Mouse (Mus musculus) midbrain, embryonic 13.5 days (tissue): ENCODE measurements at regions not wholly inside any gene's neighbourhood (a gene's known extent, or its start where the extent isn't known, plus 50 kb on each side); places are given as distances from the start of the nearest gene placed in this dataset.
A peak's percentile ranks its signal among the peaks of the same experiment; 100 is the strongest.

Experiments used
- ATAC-seq: fragments of 200-750 bp; cut with Nextera tagmentation; 2 replicates; pipeline ENCODE4 v1.8.0; 2017; ENCODE audit warnings: mild to moderate bottlenecking, moderate TSS enrichment, moderate library complexity
- H3K27ac ChIP-seq: fragments of 300-500 bp; sonication (generic); 2 replicates; pipeline ENCODE4 v1.5.1; 2015; ENCODE audit warnings: inconsistent platforms, mild to moderate bottlenecking, moderate library complexity
- H3K27me3 ChIP-seq: fragments of 300-500 bp; sonication (generic); 2 replicates; pipeline ENCODE4 v1.6.1; 2015; ENCODE audit warnings: mild to moderate bottlenecking, inconsistent platforms
- H3K36me3 ChIP-seq: fragments of 300-500 bp; sonication (generic); 2 replicates; pipeline ENCODE4 v1.6.1; 2015; ENCODE audit warnings: mild to moderate bottlenecking, inconsistent platforms
- H3K4me1 ChIP-seq: fragments of 300-500 bp; sonication (generic); replicated peaks from 2 replicates; pipeline ENCODE4 v1.6.1; 2015; ENCODE audit warnings: inconsistent platforms
- H3K4me2 ChIP-seq: fragments of 300-500 bp; sonication (generic); replicated peaks from 2 replicates; pipeline ENCODE4 v1.6.1; 2015; ENCODE audit warnings: moderate library complexity, mild to moderate bottlenecking, inconsistent platforms
- H3K4me3 ChIP-seq: fragments of 300-500 bp; sonication (generic); replicated peaks from 2 replicates; pipeline ENCODE4 v1.5.1; 2015; ENCODE audit warnings: mild to moderate bottlenecking, inconsistent platforms
- H3K9ac ChIP-seq: fragments of 300-500 bp; sonication (generic); replicated peaks from 2 replicates; pipeline ENCODE4 v1.6.1; 2015; ENCODE audit warnings: mild to moderate bottlenecking, inconsistent platforms
- H3K9me3 ChIP-seq: fragments of 300-500 bp; sonication (generic); 2 replicates; pipeline ENCODE4 v1.6.1; 2016; ENCODE audit warnings: mild to moderate bottlenecking, inconsistent platforms
- WGBS: fragments of 180-500 bp; shearing (Covaris S2); methylation state at CpG from one replicate; pipeline ENCODE4 v1.1.7; 2015; 5-methylcytosine and 5-hydroxymethylcytosine counted together

- Histone ChIP-seq H3K4me3 (no peak overlapping the region), H3K27ac (no peak overlapping the region), H3K36me3 (no peaks in the 10 kb centered on the region), H3K9me3 (no peaks in the 10 kb centered on the region), H3K4me1 (no peaks in the 10 kb centered on the region), H3K27me3 (no peaks in the 10 kb centered on the region), H3K4me2 (no peak overlapping the region), H3K9ac (no peak overlapping the region)
- 91% methylated on average over 4 of the region's 4 CpGs for WGBS
- no peak for ATAC-seq
Measured at GRCm38 (mm10) chr3:42286471-42286870, 544.1 kb downstream of the D3Ertd751e start.

GRCm38 (mm10) chr3:42312424-42312823 is 570.0 kb downstream of the D3Ertd751e start:
- Histone ChIP-seq H3K9ac (no peak overlapping the region), H3K27me3 (no peaks in the 10 kb centered on the region), H3K36me3 (no peaks in the 10 kb centered on the region), H3K27ac (no peak overlapping the region), H3K4me3 (no peak overlapping the region), H3K4me1 (no peaks in the 10 kb centered on the region), H3K4me2 (no peak overlapping the region), H3K9me3 (no peaks in the 10 kb centered on the region)
- WGBS = 88% methylated on average over 1 of the region's 1 CpGs
- no peak for ATAC-seq

GRCm38 (mm10) chr3:42327708-42328107 is 585.3 kb downstream of the D3Ertd751e start:
- no peak overlapping the region for H3K4me2 ChIP-seq
- no peaks in the 10 kb centered on the region for H3K36me3 ChIP-seq
- WGBS = 14% methylated on average over 2 of the region's 2 CpGs
- no peaks in the 10 kb centered on the region for H3K9me3 ChIP-seq
- no peaks in the 10 kb centered on the region for H3K27me3 ChIP-seq
- no peaks in the 10 kb centered on the region for H3K4me1 ChIP-seq
- no peak overlapping the region for H3K9ac ChIP-seq
- ATAC-seq = no peak
- no peak overlapping the region for H3K4me3 ChIP-seq
- 0 out of 2 replicates have a peak overlapping the region, but pooled peaks have one; percentile 1 for H3K27ac ChIP-seq

- 65% methylated on average over 2 of the region's 2 CpGs for WGBS
- H3K4me1 ChIP-seq = no peaks in the 10 kb centered on the region
- no peaks in the 10 kb centered on the region for H3K36me3 ChIP-seq
- no peaks in the 10 kb centered on the region for H3K9me3 ChIP-seq
- ATAC-seq = no peak
- H3K4me2 ChIP-seq = no peak overlapping the region
- H3K27me3 ChIP-seq = no peaks in the 10 kb centered on the region
- H3K9ac ChIP-seq = no peak overlapping the region
- H3K27ac ChIP-seq = no peak overlapping the region
- no peak overlapping the region for H3K4me3 ChIP-seq
Measured at GRCm38 (mm10) chr3:42342806-42343205, 600.4 kb downstream of the D3Ertd751e start.

GRCm38 (mm10) chr3:42376785-42377184 is 634.4 kb downstream of the D3Ertd751e start:
- H3K4me3 ChIP-seq = no peak overlapping the region
- H3K27me3 ChIP-seq = no peaks in the 10 kb centered on the region
- WGBS = 28% methylated on average over 1 of the region's 1 CpGs
- no peaks in the 10 kb centered on the region for H3K36me3 ChIP-seq
- no peak overlapping the region for H3K4me2 ChIP-seq
- H3K9me3 ChIP-seq = no peaks in the 10 kb centered on the region
- H3K4me1 ChIP-seq = no peaks in the 10 kb centered on the region
- no peak overlapping the region for H3K9ac ChIP-seq
- no peak for ATAC-seq
- no peak overlapping the region for H3K27ac ChIP-seq

GRCm38 (mm10) chr3:42382151-42382550 is 639.7 kb downstream of the D3Ertd751e start:
- Histone ChIP-seq H3K4me3 (no peak overlapping the region), H3K27ac (no peak overlapping the region), H3K36me3 (no peaks in the 10 kb centered on the region), H3K9me3 (no peaks in the 10 kb centered on the region), H3K4me2 (no peak overlapping the region), H3K9ac (no peak overlapping the region), H3K4me1 (no peaks in the 10 kb centered on the region), H3K27me3 (no peaks in the 10 kb centered on the region)
- WGBS = 69% methylated on average over 5 of the region's 5 CpGs
- ATAC-seq = no peak

GRCm38 (mm10) chr3:42402716-42403115 is 660.3 kb downstream of the D3Ertd751e start:
- Histone ChIP-seq H3K9me3 (no peaks in the 10 kb centered on the region), H3K27me3 (no peaks in the 10 kb centered on the region), H3K4me3 (no peak overlapping the region), H3K4me1 (no peaks in the 10 kb centered on the region), H3K27ac (no peak overlapping the region), H3K9ac (no peak overlapping the region), H3K4me2 (no peak overlapping the region), H3K36me3 (no peaks in the 10 kb centered on the region)
- no peak for ATAC-seq

GRCm38 (mm10) chr3:42408958-42409633 is 666.7 kb downstream of the D3Ertd751e start:
- H3K9me3 ChIP-seq = no peaks in the 10 kb centered on the region
- no peaks in the 10 kb centered on the region for H3K4me1 ChIP-seq
- ATAC-seq = no peak

GRCm38 (mm10) chr3:42427363-42427762 is 685.0 kb downstream of the D3Ertd751e start:
- no peaks in the 10 kb centered on the region for H3K9me3 ChIP-seq
- H3K27ac ChIP-seq = no peak overlapping the region
- no peaks in the 10 kb centered on the region for H3K36me3 ChIP-seq
- 80% methylated on average over 9 of the region's 9 CpGs for WGBS
- H3K4me2 ChIP-seq = no peak overlapping the region
- H3K4me1 ChIP-seq = no peaks in the 10 kb centered on the region
- no peak overlapping the region for H3K4me3 ChIP-seq
- ATAC-seq = no peak
- H3K9ac ChIP-seq = no peak overlapping the region
- no peaks in the 10 kb centered on the region for H3K27me3 ChIP-seq

More at GRCm38 (mm10) chr3:42408958-42409633, 666.7 kb downstream of the D3Ertd751e start:
- Histone ChIP-seq H3K4me3 (no peak overlapping the region), H3K4me2 (no peak overlapping the region), H3K36me3 (no peaks in the 10 kb centered on the region), H3K27ac (no peak overlapping the region), H3K9ac (no peak overlapping the region), H3K27me3 (no peaks in the 10 kb centered on the region)
- 96% methylated on average over 2 of the region's 2 CpGs for WGBS

- no peaks in the 10 kb centered on the region for H3K27me3 ChIP-seq
- ATAC-seq = no peak
- no peak overlapping the region for H3K4me2 ChIP-seq
- no peaks in the 10 kb centered on the region for H3K9me3 ChIP-seq
- H3K4me1 ChIP-seq = no peaks in the 10 kb centered on the region
- H3K9ac ChIP-seq = no peak overlapping the region
- H3K27ac ChIP-seq = no peak overlapping the region
- no peaks in the 10 kb centered on the region for H3K36me3 ChIP-seq
- 89% methylated on average over 1 of the region's 1 CpGs for WGBS
- H3K4me3 ChIP-seq = no peak overlapping the region
Measured at GRCm38 (mm10) chr3:42449575-42449974, 707.2 kb downstream of the D3Ertd751e start.

- peak; percentile 66; the same call in 1 of the 2 replicates for ATAC-seq
- no peak overlapping the region for H3K4me3 ChIP-seq
- no peak overlapping the region for H3K9ac ChIP-seq
- H3K4me2 ChIP-seq = no peak overlapping the region
- peaks cover 4% of the 10 kb centered on the region; the same call in 1 of the 2 replicates for H3K4me1 ChIP-seq
- H3K9me3 ChIP-seq = no peaks in the 10 kb centered on the region
- H3K36me3 ChIP-seq = no peaks in the 10 kb centered on the region
- no peaks in the 10 kb centered on the region for H3K27me3 ChIP-seq
- H3K27ac ChIP-seq = no peak overlapping the region
Measured at GRCm38 (mm10) chr3:42464353-42464752, 721.9 kb downstream of the D3Ertd751e start.

- peaks cover 4% of the 10 kb centered on the region; the same call in 1 of the 2 replicates for H3K4me1 ChIP-seq
- H3K4me3 ChIP-seq = no peak overlapping the region
- no peak overlapping the region for H3K27ac ChIP-seq
- H3K9me3 ChIP-seq = no peaks in the 10 kb centered on the region
- H3K4me2 ChIP-seq = no peak overlapping the region
- 74% methylated on average over 6 of the region's 6 CpGs for WGBS
- no peaks in the 10 kb centered on the region for H3K36me3 ChIP-seq
- H3K27me3 ChIP-seq = no peaks in the 10 kb centered on the region
- ATAC-seq = no peak
- no peak overlapping the region for H3K9ac ChIP-seq
Measured at GRCm38 (mm10) chr3:42467125-42467524, 724.7 kb downstream of the D3Ertd751e start.
